Mouse (Mus musculus) left cerebral cortex, adult 6 months (tissue): ENCODE results near the gene Epha4. TPM values are rescaled to one million over a fixed set of nuclear protein-coding genes. Genes with fewer than 3 reads are reported as not detected.

Source experiments
- long read RNA-seq, 2 experiments: library from polyadenylated mRNA; unstranded; transcript quantifications; one replicate each; pipeline ENCODE4 v2.0.0; 2019 to 2020
- polyA plus RNA-seq: library from polyadenylated mRNA; unstranded; fragments of <200 nt; fragmentation: Nextera tagmentation; gene quantifications from 2 replicates; pipeline ENCODE4 v1.2.3, GENCODE M21; 2021

The Epha4 gene
- 39.2 and 48.5 TPM in 2 replicates for polyA plus RNA-seq
- long read RNA-seq, experiment 1, full-length matches to known transcripts: 56 of 128 reads
- long read RNA-seq, experiment 1, partial matches to known transcripts: 41 of 128 reads
- long read RNA-seq, experiment 1, other reads (novel, unspliced or antisense): 31 of 128 reads
- long read RNA-seq, experiment 2, transcript Epha4-204 (17 exons, 3,612 nt): major isoform, 11 of 90 reads
- long read RNA-seq, experiment 2, partial matches to known transcripts: 44 of 90 reads
- long read RNA-seq, experiment 2, other reads (novel, unspliced or antisense): 34 of 90 reads

GRCm38 (mm10) chr1:77514963-77515650, at the start of gene Epha4:
TSS of gene Epha4 (minus strand) at chr1:77515088.

